Mouse (Mus musculus) olfactory bulb, adult 2 months (tissue): Measurements from ENCODE around the gene Slc6a11.

ENCODE experiments used
- CTCF ChIP-seq: fragments of 200-500 bp; IDR thresholded peaks from 2 replicates; pipeline ENCODE4 v1.5.1; 2012; ENCODE audit warnings: low read depth, mild to moderate bottlenecking, low read length, moderate library complexity; ENCODE audit not compliant: insufficient read depth
- POLR2A ChIP-seq: fragments of 200-500 bp; IDR thresholded peaks from 2 replicates; pipeline ENCODE4 v1.6.1; 2012; ENCODE audit warnings: mild to moderate bottlenecking, low read depth, low read length, moderate library complexity; ENCODE audit not compliant: insufficient read depth

GRCm38 (mm10) chr6:114269589-114269988 is 138.5 kb downstream of the Slc6a11 start:
- TF ChIP-seq CTCF = no peak
- TF ChIP-seq POLR2A = no peak
